Mouse (Mus musculus) midbrain, embryonic 11.5 days (tissue): Measurements from ENCODE around the gene Morc2a. TPM values are rescaled to one million over a fixed set of nuclear protein-coding genes. Genes with fewer than 3 reads are reported as not detected.
A peak's percentile ranks its signal among the peaks of the same experiment; 100 is the strongest.

ENCODE experiments used
- ATAC-seq: fragments of 200-750 bp; cut with Nextera tagmentation; 2 replicates; pipeline ENCODE4 v1.8.0; 2017; ENCODE audit warnings: moderate TSS enrichment, moderate library complexity; ENCODE audit not compliant: low FRiP score
- DNase-seq: peaks from one replicate; pipeline ENCODE4 v3.0.0; 2015; ENCODE audit warnings: low spot score; ENCODE audit errors: missing footprints
- H3K27ac ChIP-seq: fragments of 300-500 bp; sonication (generic); 2 replicates; pipeline ENCODE4 v1.5.1; 2014; ENCODE audit warnings: low read depth, low read length
- H3K27me3 ChIP-seq: fragments of 300-500 bp; sonication (generic); 2 replicates; pipeline ENCODE4 v1.6.1; 2014; ENCODE audit warnings: mild to moderate bottlenecking, low read length, moderate library complexity, mixed read lengths; ENCODE audit not compliant: control insufficient read depth, insufficient read depth
- H3K36me3 ChIP-seq: fragments of 300-500 bp; sonication (generic); 2 replicates; pipeline ENCODE4 v1.6.1; 2014; ENCODE audit warnings: mild to moderate bottlenecking, low read length, moderate library complexity, mixed read lengths; ENCODE audit not compliant: control insufficient read depth, insufficient read depth
- H3K4me1 ChIP-seq: fragments of 300-500 bp; sonication (generic); 2 replicates; pipeline ENCODE4 v1.6.1; 2014; ENCODE audit warnings: low read length; ENCODE audit not compliant: control insufficient read depth, insufficient read depth
- H3K4me2 ChIP-seq: fragments of 300-500 bp; sonication (generic); 2 replicates; pipeline ENCODE4 v1.6.1; 2014; ENCODE audit warnings: mild to moderate bottlenecking, moderate library complexity
- H3K4me3 ChIP-seq: fragments of 300-500 bp; sonication (generic); 2 replicates; pipeline ENCODE4 v1.5.1; 2014; ENCODE audit warnings: low read depth, low read length
- H3K9ac ChIP-seq: fragments of 300-500 bp; sonication (generic); 2 replicates; pipeline ENCODE4 v1.6.1; 2014; ENCODE audit warnings: low read length
- H3K9me3 ChIP-seq: fragments of 300-500 bp; sonication (generic); 2 replicates; pipeline ENCODE4 v1.6.1; 2016; ENCODE audit warnings: low read length; ENCODE audit not compliant: control insufficient read depth
- WGBS: fragments of 180-500 bp; shearing (Covaris S2); extraction: QIAGEN DNeasy Blood & Tissue Kit; methylation state at CpG from one replicate; pipeline ENCODE4 v1.1.7; 2014; 5-methylcytosine and 5-hydroxymethylcytosine counted together
- polyA plus RNA-seq: library from polyadenylated mRNA; unstranded; fragments of >200 nt; fragmentation: Nextera tagmentation; extraction: Ambion mirVana; gene quantifications from 2 replicates; pipeline ENCODE4 v1.2.1, GENCODE M21; 2014

The Morc2a gene
- polyA plus RNA-seq, 1 experiment from 2014 or later: 28.1 TPM

- no peak overlapping the region for H3K4me2 ChIP-seq
- H3K9ac ChIP-seq: no peak overlapping the region
- H3K9me3 ChIP-seq: no peaks in the 10 kb centered on the region
- no peak overlapping the region for H3K27ac ChIP-seq
- DNase-seq (peak; percentile 80), ATAC-seq (no peak)
- H3K4me3 ChIP-seq: no peak overlapping the region
- H3K27me3 ChIP-seq: no peaks in the 10 kb centered on the region
- H3K4me1 ChIP-seq: no peaks in the 10 kb centered on the region
- 90% methylated on average over 2 of the region's 2 CpGs for WGBS
- peaks cover 13% of the 10 kb centered on the region for H3K36me3 ChIP-seq
Observed at GRCm38 (mm10) chr11:3691746-3692145, 42.8 kb downstream of the Morc2a start.

- Histone ChIP-seq H3K4me2 (no peak overlapping the region), H3K4me3 (no peak overlapping the region), H3K4me1 (no peaks in the 10 kb centered on the region), H3K9me3 (no peaks in the 10 kb centered on the region), H3K9ac (no peak overlapping the region), H3K36me3 (no peaks in the 10 kb centered on the region), H3K27ac (no peak overlapping the region), H3K27me3 (no peaks in the 10 kb centered on the region)
- DNase-seq (no peak), ATAC-seq (no peak)
- 82% methylated on average over 5 of the region's 5 CpGs for WGBS
Observed at GRCm38 (mm10) chr11:3696086-3696616, 47.2 kb downstream of the Morc2a start.

- DNase-seq (peak; percentile 14), ATAC-seq (no peak)
- no peaks in the 10 kb centered on the region for H3K9me3 ChIP-seq
- no peaks in the 10 kb centered on the region for H3K27me3 ChIP-seq
- H3K4me1 ChIP-seq: no peaks in the 10 kb centered on the region
- WGBS: 85% methylated on average over 3 of the region's 3 CpGs
- no peak overlapping the region for H3K9ac ChIP-seq
- H3K27ac ChIP-seq: no peak overlapping the region
- H3K36me3 ChIP-seq: no peaks in the 10 kb centered on the region
- H3K4me2 ChIP-seq: no peak overlapping the region
- no peak overlapping the region for H3K4me3 ChIP-seq
Observed at GRCm38 (mm10) chr11:3697441-3697840, 48.5 kb downstream of the Morc2a start.

GRCm38 (mm10) chr11:3703089-3703992 is 54.4 kb downstream of the Morc2a start:
- Histone ChIP-seq H3K9me3 (no peaks in the 10 kb centered on the region), H3K4me2 (no peak overlapping the region), H3K4me1 (no peaks in the 10 kb centered on the region), H3K9ac (no peak overlapping the region), H3K27me3 (no peaks in the 10 kb centered on the region), H3K4me3 (no peak overlapping the region), H3K36me3 (no peaks in the 10 kb centered on the region), H3K27ac (no peak overlapping the region)
- 74% methylated on average over 7 of the region's 7 CpGs for WGBS
- DNase-seq (peak; percentile 69), ATAC-seq (no peak)

GRCm38 (mm10) chr11:3704404-3704803 is 55.4 kb downstream of the Morc2a start:
- ATAC-seq (no peak), DNase-seq (no peak)
- H3K9me3 ChIP-seq: no peaks in the 10 kb centered on the region
- no peak overlapping the region for H3K9ac ChIP-seq
- no peaks in the 10 kb centered on the region for H3K36me3 ChIP-seq
- H3K4me3 ChIP-seq: no peak overlapping the region
- no peaks in the 10 kb centered on the region for H3K27me3 ChIP-seq
- H3K4me2 ChIP-seq: no peak overlapping the region
- H3K27ac ChIP-seq: no peak overlapping the region
- 82% methylated on average over 8 of the region's 8 CpGs for WGBS
- no peaks in the 10 kb centered on the region for H3K4me1 ChIP-seq

GRCm38 (mm10) chr11:3707057-3707456 is 58.1 kb downstream of the Morc2a start:
- H3K4me1 ChIP-seq: no peaks in the 10 kb centered on the region
- H3K36me3 ChIP-seq: no peaks in the 10 kb centered on the region
- DNase-seq (peak; percentile 19), ATAC-seq (no peak)
- WGBS: 87% methylated on average over 8 of the region's 8 CpGs
- H3K9ac ChIP-seq: no peak overlapping the region
- no peak overlapping the region for H3K27ac ChIP-seq
- H3K9me3 ChIP-seq: no peaks in the 10 kb centered on the region
- no peaks in the 10 kb centered on the region for H3K27me3 ChIP-seq
- H3K4me3 ChIP-seq: no peak overlapping the region
- H3K4me2 ChIP-seq: no peak overlapping the region

GRCm38 (mm10) chr11:3710203-3710602 is 61.2 kb downstream of the Morc2a start:
- WGBS: 85% methylated on average over 14 of the region's 14 CpGs
- ATAC-seq (no peak), DNase-seq (no peak)
- Histone ChIP-seq H3K27ac (no peak overlapping the region), H3K4me1 (no peaks in the 10 kb centered on the region), H3K9me3 (no peaks in the 10 kb centered on the region), H3K9ac (no peak overlapping the region), H3K4me3 (no peak overlapping the region), H3K4me2 (no peak overlapping the region), H3K36me3 (no peaks in the 10 kb centered on the region), H3K27me3 (no peaks in the 10 kb centered on the region)

GRCm38 (mm10) chr11:3714486-3714885 is 65.5 kb downstream of the Morc2a start:
- no peaks in the 10 kb centered on the region for H3K9me3 ChIP-seq
- no peak overlapping the region for H3K9ac ChIP-seq
- H3K4me2 ChIP-seq: no peak overlapping the region
- H3K36me3 ChIP-seq: no peaks in the 10 kb centered on the region
- no peak overlapping the region for H3K27ac ChIP-seq
- DNase-seq (peak; percentile 95), ATAC-seq (peak; percentile 58)
- H3K4me1 ChIP-seq: no peaks in the 10 kb centered on the region
- WGBS: 39% methylated on average over 15 of the region's 15 CpGs
- no peaks in the 10 kb centered on the region for H3K27me3 ChIP-seq
- no peak overlapping the region for H3K4me3 ChIP-seq

- no peaks in the 10 kb centered on the region for H3K4me1 ChIP-seq
- no peak for ATAC-seq
- H3K9me3 ChIP-seq: no peaks in the 10 kb centered on the region
- no peak overlapping the region for H3K4me3 ChIP-seq
- no peak overlapping the region for H3K9ac ChIP-seq
- 91% methylated on average over 6 of the region's 6 CpGs for WGBS
- no peaks in the 10 kb centered on the region for H3K36me3 ChIP-seq
- H3K4me2 ChIP-seq: no peak overlapping the region
- no peak overlapping the region for H3K27ac ChIP-seq
- DNase-seq: peak; percentile 60
- H3K27me3 ChIP-seq: no peaks in the 10 kb centered on the region
Observed at GRCm38 (mm10) chr11:3716662-3717061, 67.7 kb downstream of the Morc2a start.
